In the genomic region with DNA sequence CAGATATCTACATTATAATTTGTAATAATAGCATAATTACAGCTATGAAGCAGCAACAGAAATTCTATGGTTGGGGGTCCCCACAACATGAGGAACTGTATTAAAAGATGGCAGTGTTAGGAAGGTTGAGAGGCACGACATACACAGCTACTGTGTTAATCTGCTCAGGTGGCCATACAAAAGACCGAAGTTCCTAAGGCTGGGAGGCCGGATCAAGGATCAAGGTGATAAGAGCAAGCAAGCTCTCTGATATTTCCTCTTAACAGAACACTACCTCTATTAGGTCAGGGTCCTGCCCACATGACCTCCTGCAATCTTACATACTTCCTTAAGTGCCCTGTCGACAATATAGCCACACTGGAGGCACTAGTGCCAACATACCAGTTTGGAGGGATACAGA, we compare ENCODE assay signal across 15 mouse cellular contexts.
"Had no signal": no experiment of that assay in that cellular context is flagged by ENCODE, and none has a peak within 500 bp of the region (broad histone marks: within the 10 kb centered on the region; RNA-seq: fewer than 3 reads in every experiment).

No protein-coding gene starts in this region.

- H3K4me1 ChIP-seq: neural tube, embryonic 15.5 days; stomach, embryonic 15.5 days had no signal

- H3K9ac ChIP-seq: neural tube, embryonic 15.5 days; stomach, embryonic 15.5 days had no signal

- H3K9me3 ChIP-seq: neural tube, embryonic 15.5 days; stomach, embryonic 15.5 days had no signal

- H3K4me2 ChIP-seq: neural tube, embryonic 15.5 days; stomach, embryonic 15.5 days had no signal

- H3K4me3 ChIP-seq: neural tube, embryonic 15.5 days; stomach, embryonic 15.5 days had no signal

- H3K27ac ChIP-seq: neural tube, embryonic 15.5 days; stomach, embryonic 15.5 days; stomach, postnatal 0 days had no signal

- H3K36me3 ChIP-seq: neural tube, embryonic 15.5 days; stomach, embryonic 15.5 days had no signal

- H3K27me3 ChIP-seq: neural tube, embryonic 15.5 days; stomach, embryonic 15.5 days had no signal

- DNase-seq: retina, postnatal 1 day; right cerebral cortex, adult 18-20 months; right cerebral cortex, postnatal 14 days; right cerebral cortex, postnatal 25 days; right cerebral cortex, postnatal 4 days; spleen, adult 18-20 months; thymus, adult 18-20 months; thymus, adult 2 months; thymus, postnatal 14 days; thymus, postnatal 25 days; thymus, postnatal 36 days; thymus, postnatal 4 days had no signal
